Mouse (Mus musculus) liver, embryonic 14.5 days (tissue): ENCODE measurements around the gene Ubash3b. TPM values are rescaled to one million over a fixed set of nuclear protein-coding genes. Genes with fewer than 3 reads are reported as not detected.

ENCODE experiments used
- ATAC-seq: fragments of 200-750 bp; cut with Nextera tagmentation; 2 replicates; pipeline ENCODE4 v1.8.0; 2017; ENCODE audit warnings: moderate number of reproducible peaks, mild to moderate bottlenecking, moderate library complexity; ENCODE audit not compliant: insufficient read depth
- DNase-seq, 3 experiments: peaks; one replicate each; pipeline ENCODE4 v3.0.0-alpha.2; 2012 to 2013; ENCODE audit warnings: low read depth in 3 of 3, low spot score in 3 of 3
- H3K27ac ChIP-seq: fragments of 300-500 bp; sonication (generic); 2 replicates; pipeline ENCODE4 v1.5.1; 2014; ENCODE audit warnings: moderate library complexity, mild to moderate bottlenecking, control low read depth, inconsistent platforms
- H3K27me3 ChIP-seq: fragments of 300-500 bp; sonication (generic); 2 replicates; pipeline ENCODE4 v1.6.1; 2014; ENCODE audit warnings: mild to moderate bottlenecking, low read length, moderate library complexity; ENCODE audit not compliant: control insufficient read depth, insufficient read depth
- H3K36me3 ChIP-seq: fragments of 300-500 bp; sonication (generic); replicated peaks from 2 replicates; pipeline ENCODE4 v1.6.1; 2014; ENCODE audit warnings: low read depth; ENCODE audit not compliant: control insufficient read depth, insufficient read depth
- H3K4me1 ChIP-seq, 2 experiments: fragments of 200-500 bp in 1 of 2; fragments of 300-500 bp in 1 of 2; sonication (generic) in 1 of 2; replicated peaks; 2 replicates each; pipeline ENCODE4 v1.6.1; 2012 to 2014; ENCODE audit warnings: antibody characterized with exemption in 1 of 2, inconsistent platforms in 1 of 2, low read length in 1 of 2; ENCODE audit not compliant: control insufficient read depth in 2 of 2, insufficient read depth in 2 of 2
- H3K4me2 ChIP-seq: fragments of 300-500 bp; sonication (generic); 2 replicates; pipeline ENCODE4 v1.6.1; 2014; ENCODE audit warnings: low read depth, mild to moderate bottlenecking, control low read depth, moderate library complexity
- H3K4me3 ChIP-seq, 2 experiments: fragments of 200-500 bp in 1 of 2; fragments of 300-500 bp in 1 of 2; sonication (generic) in 1 of 2; 2 replicates each; pipeline ENCODE4 v1.5.1; 2012 to 2014; ENCODE audit warnings: low read depth in 2 of 2, low read length in 2 of 2, mild to moderate bottlenecking in 2 of 2, control low read depth in 1 of 2, inconsistent platforms in 1 of 2, moderate library complexity in 1 of 2; ENCODE audit not compliant: insufficient read depth in 1 of 2
- H3K9ac ChIP-seq: fragments of 300-500 bp; sonication (generic); replicated peaks from 2 replicates; pipeline ENCODE4 v1.6.1; 2014; ENCODE audit warnings: mild to moderate bottlenecking, control low read depth, moderate library complexity
- H3K9me3 ChIP-seq: fragments of 300-500 bp; sonication (generic); 2 replicates; pipeline ENCODE4 v1.6.1; 2016; ENCODE audit warnings: low read length, mixed read lengths; ENCODE audit not compliant: control insufficient read depth
- CTCF ChIP-seq: IDR thresholded peaks from 2 replicates; pipeline ENCODE4 v1.5.1; 2016; ENCODE audit warnings: antibody characterized with exemption, low read depth, control low read depth
- EP300 ChIP-seq: IDR thresholded peaks from 2 replicates; pipeline ENCODE4 v1.6.1; 2016; ENCODE audit warnings: antibody characterized with exemption, low read depth
- WGBS: fragments of 180-500 bp; shearing (Covaris S2); extraction: QIAGEN DNeasy Blood & Tissue Kit; methylation state at CpG from one replicate; pipeline ENCODE4 v1.1.7; 2014; ENCODE audit not compliant: insufficient replicate concordance; 5-methylcytosine and 5-hydroxymethylcytosine counted together
- polyA plus RNA-seq, 2 experiments: library from polyadenylated mRNA; depleted of rRNA in 1 of 2; stranded (reverse) in 1 of 2; unstranded in 1 of 2; fragments of >200 nt; fragmentation: Nextera tagmentation in 1 of 2; extraction: Ambion mirVana in 1 of 2; gene quantifications; 2 replicates each; pipeline versions ENCODE4 v1.2.1 to v1.2.3; 2012 to 2014

Gene Ubash3b
- polyA plus RNA-seq, 2 experiments, result 3.5 to 5.9 TPM

GRCm38 (mm10) chr9:41160536-41161176 is 841 bp downstream of the Ubash3b start:
- Histone ChIP-seq H3K27ac (no peak overlapping the region), H3K4me2 (no peak overlapping the region)

GRCm38 (mm10) chr9:41159223-41159622 is 2.3 kb downstream of the Ubash3b start:
- 52% methylated on average over 2 of the region's 2 CpGs for WGBS
- Histone ChIP-seq H3K9ac (no peak overlapping the region), H3K36me3 (no peaks in the 10 kb centered on the region), H3K9me3 (no peaks in the 10 kb centered on the region), H3K4me3 (no peak overlapping the region), H3K27ac (no peak overlapping the region), H3K4me1 (peaks cover 0 to 7% of the 10 kb centered on the region in 2 experiments; a peak in 2 of 4 replicates), H3K4me2 (no peak overlapping the region), H3K27me3 (peaks cover 8% of the 10 kb centered on the region; the same call in 1 of the 2 replicates)
- ATAC-seq (no peak), DNase-seq (no peak)
- no peak for TF ChIP-seq CTCF
- no peak for TF ChIP-seq EP300

More at GRCm38 (mm10) chr9:41160536-41161176, 841 bp downstream of the Ubash3b start:
- Histone ChIP-seq H3K9me3 (no peaks in the 10 kb centered on the region), H3K9ac (no peak overlapping the region), H3K36me3 (no peaks in the 10 kb centered on the region), H3K27me3 (peaks cover 4% of the 10 kb centered on the region; the same call in 1 of the 2 replicates), H3K4me1 (peaks cover 0 to 7% of the 10 kb centered on the region in 2 experiments; a peak in 2 of 4 replicates), H3K4me3 (no peak overlapping the region)
- WGBS, result 22% methylated on average over 7 of the region's 7 CpGs
- DNase-seq (no peak), ATAC-seq (no peak)
- TF ChIP-seq CTCF (no peak), EP300 (no peak)

DNA sequence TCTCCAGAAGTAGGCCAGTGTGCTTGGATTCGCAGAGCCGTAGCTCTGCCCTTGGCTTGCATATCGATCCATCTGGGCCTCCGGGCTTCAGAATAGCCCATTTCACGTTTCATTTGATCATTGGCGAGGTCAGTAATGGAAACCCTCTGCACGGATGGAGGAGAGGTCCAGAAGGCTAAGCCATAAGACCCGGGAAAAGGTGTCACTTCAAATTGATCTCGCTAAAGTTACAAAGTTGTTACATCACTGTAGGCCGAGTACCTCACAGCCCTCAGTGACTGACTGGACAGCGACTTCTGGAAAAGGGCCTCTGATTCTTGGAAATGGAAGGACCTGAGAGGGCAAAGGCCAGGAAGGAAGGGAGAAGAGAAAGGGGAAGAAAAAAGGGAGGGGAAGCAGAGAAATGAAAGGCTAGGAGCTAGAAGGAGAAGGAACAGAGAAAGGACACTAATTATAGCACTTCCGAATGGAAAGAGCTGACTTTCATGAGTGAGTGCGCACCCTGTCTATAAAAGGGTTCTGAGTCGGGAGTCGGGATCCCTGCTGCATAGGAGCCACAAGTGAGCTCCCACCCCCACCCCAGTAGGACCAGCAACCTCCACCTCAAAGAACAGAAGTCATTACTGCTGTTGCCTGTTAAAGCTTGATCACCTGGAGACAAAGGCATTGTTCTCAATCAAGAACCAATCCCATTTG is 3.5 kb downstream of the Ubash3b start:
- Histone ChIP-seq H3K27ac (no peak overlapping the region), H3K27me3 (peaks cover 8% of the 10 kb centered on the region; the same call in 1 of the 2 replicates), H3K4me1 (peaks cover 0 to 14% of the 10 kb centered on the region in 2 experiments; a peak in 2 of 4 replicates), H3K9me3 (no peaks in the 10 kb centered on the region), H3K36me3 (no peaks in the 10 kb centered on the region), H3K4me2 (peak overlapping the region; percentile 78), H3K9ac (no peak overlapping the region; the same call in 1 of the 2 replicates), H3K4me3 (peak overlapping the region; percentile 32 to 65; a peak in 3 of 4 replicates)
- no peak for ATAC-seq
- TF ChIP-seq CTCF (no peak), EP300 (no peak)
- WGBS, result 23% methylated on average over 15 of the region's 15 CpGs
- no peak for DNase-seq

DNA sequence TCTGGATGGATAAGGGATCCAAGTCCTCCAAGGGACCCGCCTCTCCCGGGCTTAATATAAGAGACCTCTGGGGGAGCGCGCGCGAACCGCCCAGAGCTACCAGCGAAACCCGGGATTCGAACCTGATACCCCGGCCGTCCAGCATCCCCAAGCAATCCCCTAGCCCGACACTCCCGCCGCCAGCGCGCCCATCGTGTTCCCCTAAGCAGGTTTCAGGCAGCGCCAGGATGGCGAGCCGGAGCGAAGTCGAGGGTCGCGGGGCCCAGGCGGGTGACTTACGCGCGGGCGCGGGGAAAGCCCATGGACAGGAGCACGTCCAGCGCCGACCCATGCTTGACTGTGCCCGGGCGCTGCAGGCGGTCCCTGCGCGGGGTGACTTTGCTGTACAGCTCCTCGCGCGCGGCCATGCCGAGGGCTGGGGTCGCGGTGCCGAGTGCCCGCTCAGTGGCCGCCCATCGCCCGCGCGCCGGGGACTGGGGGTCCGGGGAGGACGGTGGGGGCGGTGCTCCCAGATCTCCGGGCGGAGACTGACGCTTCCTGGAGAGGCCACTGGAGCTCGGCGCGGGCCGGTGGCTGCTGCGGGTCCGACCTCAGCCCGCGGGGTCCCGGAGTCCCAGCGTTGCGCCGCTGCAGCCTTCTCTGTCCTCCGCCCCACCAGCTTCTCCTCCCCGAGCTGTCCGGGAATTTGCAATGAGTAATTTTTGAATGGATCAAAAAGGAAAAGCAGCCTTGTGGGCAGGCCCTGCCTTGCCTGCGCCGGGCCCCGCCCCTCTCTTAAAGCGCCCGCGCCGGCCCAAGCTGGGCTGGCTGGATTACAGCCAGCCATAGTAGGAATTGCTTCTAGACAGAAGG is 4.3 kb downstream of the Ubash3b start:
- H3K4me1 ChIP-seq, result peaks cover 0 to 15% of the 10 kb centered on the region in 2 experiments; a peak in 2 of 4 replicates
- H3K27ac ChIP-seq, result no peak overlapping the region
- no peak for TF ChIP-seq EP300
- no peak for TF ChIP-seq CTCF
- peak overlapping the region; percentile 42 for H3K9ac ChIP-seq
- H3K4me2 ChIP-seq, result peak overlapping the region; percentile 78
- ATAC-seq (peak; percentile 76), DNase-seq (no peak)
- peak overlapping the region; percentile 65 to 78 for H3K4me3 ChIP-seq
- peaks cover 8% of the 10 kb centered on the region; the same call in 1 of the 2 replicates for H3K27me3 ChIP-seq
- H3K36me3 ChIP-seq, result no peaks in the 10 kb centered on the region
- under 1% methylated on average over 67 of the region's 82 CpGs for WGBS
- no peaks in the 10 kb centered on the region for H3K9me3 ChIP-seq
